Mouse (Mus musculus) midbrain, postnatal 0 days (tissue): Measurements from ENCODE around the gene Strn. TPM values are rescaled to one million over a fixed set of nuclear protein-coding genes. Genes with fewer than 3 reads are reported as not detected.
A peak's percentile ranks its signal among the peaks of the same experiment; 100 is the strongest.

Experiments
- ATAC-seq: fragments of 200-750 bp; cut with Nextera tagmentation; 2 replicates; pipeline ENCODE4 v1.8.0; 2017; ENCODE audit warnings: moderate number of reproducible peaks, mild to moderate bottlenecking, moderate TSS enrichment, moderate library complexity; ENCODE audit not compliant: low FRiP score
- DNase-seq: peaks from one replicate; pipeline ENCODE4 v3.0.0-alpha.2; 2015; ENCODE audit warnings: low spot score
- H3K27ac ChIP-seq: fragments of 300-500 bp; sonication (generic); 2 replicates; pipeline ENCODE4 v1.5.1; 2014; ENCODE audit warnings: low read depth, mild to moderate bottlenecking, low read length, mixed read lengths
- H3K27me3 ChIP-seq: fragments of 300-500 bp; sonication (generic); 2 replicates; pipeline ENCODE4 v1.6.1; 2014; ENCODE audit warnings: low read length, control low read depth, mixed read lengths; ENCODE audit not compliant: insufficient read depth
- H3K36me3 ChIP-seq: fragments of 300-500 bp; sonication (generic); 2 replicates; pipeline ENCODE4 v1.6.1; 2014; ENCODE audit warnings: low read length, control low read depth, mixed read lengths; ENCODE audit not compliant: insufficient read depth
- H3K4me1 ChIP-seq: fragments of 300-500 bp; sonication (generic); 2 replicates; pipeline ENCODE4 v1.6.1; 2014; ENCODE audit warnings: mild to moderate bottlenecking, control low read depth, antibody characterized with exemption, low read length, mixed read lengths; ENCODE audit not compliant: insufficient read depth
- H3K4me2 ChIP-seq: fragments of 300-500 bp; sonication (generic); 2 replicates; pipeline ENCODE4 v1.6.1; 2014; ENCODE audit warnings: low read depth, mild to moderate bottlenecking, low read length, mixed read lengths; ENCODE audit not compliant: poor library complexity, severe bottlenecking
- H3K4me3 ChIP-seq: fragments of 300-500 bp; sonication (generic); 2 replicates; pipeline ENCODE4 v1.5.1; 2014; ENCODE audit warnings: low read depth, mild to moderate bottlenecking, low read length, moderate library complexity
- H3K9ac ChIP-seq: fragments of 300-500 bp; sonication (generic); replicated peaks from 2 replicates; pipeline ENCODE4 v1.6.1; 2014; ENCODE audit warnings: mild to moderate bottlenecking, low read length, moderate library complexity, mixed read lengths; ENCODE audit not compliant: poor library complexity, severe bottlenecking
- H3K9me3 ChIP-seq: fragments of 300-500 bp; sonication (generic); 2 replicates; pipeline ENCODE4 v1.6.1; 2016; ENCODE audit warnings: low read length, control low read depth
- CTCF ChIP-seq: IDR thresholded peaks from 2 replicates; pipeline ENCODE4 v1.5.1; 2016; ENCODE audit warnings: antibody characterized with exemption, mild to moderate bottlenecking
- WGBS: fragments of 180-500 bp; shearing (Covaris S2); extraction: QIAGEN DNeasy Blood & Tissue Kit; methylation state at CpG from one replicate; pipeline ENCODE4 v1.1.7; 2014; 5-methylcytosine and 5-hydroxymethylcytosine counted together
- polyA plus RNA-seq: library from polyadenylated mRNA; unstranded; fragments of >200 nt; fragmentation: Nextera tagmentation; extraction: Ambion mirVana; gene quantifications from 2 replicates; pipeline ENCODE4 v1.2.1, GENCODE M21; 2015
- total RNA-seq: library from RNA; depleted of rRNA; stranded (reverse); fragments of >200 nt; gene quantifications from 2 replicates; pipeline ENCODE4 v1.2.3, GENCODE M21; 2014

Gene Strn
- total and polyA plus RNA-seq, 2 experiments from 2014 or later = 4.2 to 22.4 TPM

DNA sequence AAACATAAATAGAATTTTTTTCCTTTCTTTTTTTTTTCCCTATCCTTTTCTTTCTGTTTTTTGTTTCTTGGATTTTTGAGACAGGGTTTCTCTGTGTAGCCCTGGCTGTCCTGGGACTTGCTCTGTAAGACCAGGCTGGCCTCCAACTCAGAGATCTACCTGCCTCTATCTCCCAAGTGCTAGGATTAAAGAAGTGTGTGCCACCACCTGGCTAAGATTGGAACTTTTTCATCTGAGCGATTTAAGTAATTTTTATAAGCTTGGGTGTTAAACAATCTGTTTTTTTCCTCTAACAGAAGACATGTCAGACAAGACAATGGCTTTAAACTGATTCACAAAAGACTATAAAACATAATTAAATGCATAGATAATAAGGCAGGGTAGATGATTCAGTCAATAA lies 1.4 kb upstream of the Strn start:
- no peak overlapping the region for H3K27ac ChIP-seq
- WGBS = 47% methylated on average over 1 of the region's 1 CpGs
- no peaks in the 10 kb centered on the region for H3K36me3 ChIP-seq
- no peaks in the 10 kb centered on the region for H3K9me3 ChIP-seq
- H3K27me3 ChIP-seq = no peaks in the 10 kb centered on the region
- peaks cover 8% of the 10 kb centered on the region; the same call in 1 of the 2 replicates for H3K4me1 ChIP-seq
- H3K4me2 ChIP-seq = no peak overlapping the region
- TF ChIP-seq CTCF = peak; percentile 58
- no peak overlapping the region for H3K9ac ChIP-seq
- ATAC-seq (no peak), DNase-seq (peak; percentile 12)
- H3K4me3 ChIP-seq = no peak overlapping the region

GRCm38 (mm10) chr17:78737771-78738170 lies 775 bp upstream of the Strn start:
- WGBS = 40% methylated on average over 2 of the region's 2 CpGs
- Histone ChIP-seq H3K4me3 (no peak overlapping the region), H3K9ac (no peak overlapping the region), H3K4me2 (no peak overlapping the region), H3K36me3 (no peaks in the 10 kb centered on the region), H3K4me1 (peaks cover 8% of the 10 kb centered on the region; the same call in 1 of the 2 replicates), H3K27ac (no peak overlapping the region), H3K9me3 (no peaks in the 10 kb centered on the region), H3K27me3 (no peaks in the 10 kb centered on the region)
- ATAC-seq (no peak), DNase-seq (no peak)
- TF ChIP-seq CTCF = no peak

DNA sequence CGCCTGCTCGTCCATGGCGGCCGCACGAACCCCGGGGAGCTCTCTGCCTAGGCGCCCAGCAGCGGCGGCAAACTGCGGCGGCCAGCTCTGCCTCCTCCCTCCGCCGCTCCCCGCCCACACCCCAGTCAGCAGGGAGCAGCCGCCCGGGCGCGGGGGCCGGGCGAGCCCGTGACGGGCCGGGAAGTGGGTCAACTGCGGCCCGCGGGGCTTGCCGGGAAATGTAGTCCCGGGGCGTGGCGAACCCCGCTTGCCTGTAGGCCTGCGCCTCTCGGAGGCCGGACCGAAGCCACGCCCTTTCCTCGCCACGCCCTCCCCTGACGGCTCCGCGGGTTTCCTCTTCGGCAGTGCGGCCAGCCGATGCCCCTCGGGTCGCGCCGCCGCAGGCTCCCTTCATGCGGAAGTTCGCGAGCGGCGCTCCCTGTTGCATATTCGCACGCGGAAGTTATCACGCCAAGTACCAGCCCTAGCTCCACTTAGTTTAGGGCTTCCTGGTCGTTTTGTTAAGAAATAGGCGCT lies 465 bp downstream of the Strn start:
- Histone ChIP-seq H3K27ac (peak overlapping the region; percentile 79), H3K27me3 (no peaks in the 10 kb centered on the region), H3K4me1 (peaks cover 8% of the 10 kb centered on the region; the same call in 1 of the 2 replicates), H3K4me3 (peak overlapping the region; percentile 99), H3K4me2 (peak overlapping the region; percentile 67), H3K9ac (peak overlapping the region; percentile 95), H3K36me3 (no peaks in the 10 kb centered on the region), H3K9me3 (no peaks in the 10 kb centered on the region)
- WGBS = under 1% methylated on average over 22 of the region's 60 CpGs
- DNase-seq (peak; percentile 97), ATAC-seq (peak; percentile 98)
- TF ChIP-seq CTCF = no peak

- Histone ChIP-seq H3K9me3 (no peaks in the 10 kb centered on the region), H3K9ac (peak overlapping the region; percentile 95), H3K4me1 (peaks cover 8% of the 10 kb centered on the region; the same call in 1 of the 2 replicates), H3K36me3 (no peaks in the 10 kb centered on the region), H3K4me2 (peak overlapping the region; percentile 67), H3K27ac (peak overlapping the region; percentile 79), H3K4me3 (peak overlapping the region; percentile 99), H3K27me3 (no peaks in the 10 kb centered on the region)
- WGBS = under 1% methylated on average over 30 of the region's 39 CpGs
- TF ChIP-seq CTCF = no peak
- peak; percentile 74 for ATAC-seq
- peak; percentile 29 for DNase-seq
Observed at GRCm38 (mm10) chr17:78735731-78736472, 1.1 kb downstream of the Strn start.

DNA sequence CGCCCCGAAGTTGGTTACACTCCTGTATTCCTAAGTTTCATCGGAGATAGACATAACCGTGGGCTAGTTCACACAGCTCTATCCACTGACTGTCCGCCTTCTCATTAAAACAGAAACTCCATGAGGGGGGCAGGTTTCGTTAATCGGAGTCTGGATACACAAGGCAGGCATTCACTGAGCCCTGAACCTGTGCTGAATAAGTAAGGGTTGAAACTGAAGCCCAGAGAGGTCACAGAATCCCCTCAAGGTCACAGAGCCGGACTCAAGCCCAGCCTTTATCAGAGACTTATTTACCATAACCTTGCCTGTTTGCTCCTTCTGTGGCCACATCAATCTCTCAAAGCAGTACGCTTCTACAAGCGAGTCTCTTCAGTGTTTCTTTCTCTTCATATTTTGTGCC lies 2.2 kb downstream of the Strn start:
- DNase-seq = no peak
- Histone ChIP-seq H3K9me3 (no peaks in the 10 kb centered on the region), H3K9ac (no peak overlapping the region), H3K27ac (no peak overlapping the region), H3K4me2 (peak overlapping the region; percentile 67), H3K4me1 (peaks cover 8% of the 10 kb centered on the region; the same call in 1 of the 2 replicates), H3K27me3 (no peaks in the 10 kb centered on the region), H3K36me3 (no peaks in the 10 kb centered on the region), H3K4me3 (peak overlapping the region; percentile 99; the same call in 1 of the 2 replicates)
- no peak for TF ChIP-seq CTCF
- no peak for ATAC-seq
- WGBS = 68% methylated on average over 10 of the region's 10 CpGs

- WGBS = 47% methylated on average over 1 of the region's 1 CpGs
Observed at GRCm38 (mm10) chr17:78732056-78732455, 4.9 kb downstream of the Strn start.

More at GRCm38 (mm10) chr17:78732056-78732455, 4.9 kb downstream of the Strn start:
- ATAC-seq (no peak), DNase-seq (no peak)
- no peak overlapping the region for H3K4me3 ChIP-seq
- H3K4me2 ChIP-seq = no peak overlapping the region
- H3K27me3 ChIP-seq = no peaks in the 10 kb centered on the region
- no peak overlapping the region for H3K9ac ChIP-seq
- H3K9me3 ChIP-seq = no peaks in the 10 kb centered on the region
- no peak for TF ChIP-seq CTCF
- H3K36me3 ChIP-seq = no peaks in the 10 kb centered on the region
- peaks cover 8% of the 10 kb centered on the region; the same call in 1 of the 2 replicates for H3K4me1 ChIP-seq
- H3K27ac ChIP-seq = no peak overlapping the region
